Mouse (Mus musculus) lung, adult 2 months (tissue): ENCODE data around the gene Ssrp1.
A peak's percentile ranks its signal among the peaks of the same experiment; 100 is the strongest.

Experiments
- CTCF ChIP-seq: fragments of 200-500 bp; IDR thresholded peaks from 2 replicates; pipeline ENCODE4 v1.5.1; 2011; ENCODE audit warnings: mild to moderate bottlenecking, low read length, control low read depth; ENCODE audit not compliant: insufficient read depth
- POLR2A ChIP-seq: fragments of 200-500 bp; IDR thresholded peaks from 2 replicates; pipeline ENCODE4 v1.6.1; 2011; ENCODE audit warnings: low read depth, mild to moderate bottlenecking, control low read depth, low read length, borderline replicate concordance; ENCODE audit errors: extremely low read depth

DNA sequence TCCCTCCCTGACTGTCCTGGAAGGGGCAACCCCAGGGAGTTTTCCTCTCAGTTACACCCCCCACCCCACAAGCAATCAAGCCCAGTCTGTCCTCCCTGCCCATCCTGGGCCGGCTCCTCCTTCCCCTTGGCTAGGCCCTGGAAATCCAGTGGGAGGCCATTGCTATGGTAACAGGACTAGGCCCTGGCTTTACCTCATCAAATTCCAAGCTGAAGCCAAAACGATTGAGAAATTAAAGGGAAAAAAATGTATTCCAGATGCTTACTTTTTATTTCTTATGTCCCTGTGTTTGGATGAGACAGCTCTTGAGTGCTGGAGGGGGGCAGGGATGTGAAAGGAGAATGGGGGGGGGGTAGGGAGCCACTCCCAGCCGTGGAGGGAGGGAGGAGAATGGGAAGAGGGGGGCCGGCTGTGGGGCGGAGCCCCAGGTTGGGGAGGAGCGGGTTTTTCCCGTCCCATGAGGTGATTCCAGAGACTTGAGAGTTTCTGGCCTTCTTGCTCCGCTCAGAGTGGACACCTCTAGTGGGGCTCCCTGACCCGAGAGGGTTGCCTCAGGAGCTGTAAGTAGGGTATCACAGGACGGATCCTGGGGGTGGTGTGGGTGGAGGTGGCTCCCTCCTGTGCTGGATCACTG lies 13.1 kb downstream of the Ssrp1 start:
- TF ChIP-seq CTCF, result no peak
- TF ChIP-seq POLR2A, result peak; percentile 65; the same call in 1 of the 2 replicates
